Mouse (Mus musculus) liver, postnatal 0 days (tissue): ENCODE data around the gene Slx4ip. TPM values are rescaled to one million over a fixed set of nuclear protein-coding genes. Genes with fewer than 3 reads are reported as not detected.
"Not testable (repeated sequence)": the region's sequence is repeated elsewhere in the genome, so short reads cannot be mapped to it uniquely, and the experiment has no call there.

Experiments
- ATAC-seq: fragments of 200-750 bp; cut with Nextera tagmentation; 2 replicates; pipeline ENCODE4 v1.8.0; 2017; ENCODE audit warnings: mild to moderate bottlenecking, moderate library complexity
- DNase-seq: peaks from one replicate; pipeline ENCODE4 v3.0.0-alpha.2; 2016
- H3K27ac ChIP-seq: fragments of 300-500 bp; sonication (generic); 2 replicates; pipeline ENCODE4 v1.5.1; 2014; ENCODE audit warnings: antibody characterized with exemption, moderate library complexity, mild to moderate bottlenecking, low read depth
- H3K27me3 ChIP-seq: fragments of 300-500 bp; sonication (generic); 2 replicates; pipeline ENCODE4 v1.6.1; 2014; ENCODE audit warnings: low read length, control low read depth, mixed read lengths; ENCODE audit not compliant: insufficient read depth
- H3K36me3 ChIP-seq: fragments of 300-500 bp; sonication (generic); replicated peaks from 2 replicates; pipeline ENCODE4 v1.6.1; 2014; ENCODE audit warnings: mild to moderate bottlenecking, control low read depth, low read length, moderate library complexity, mixed read lengths; ENCODE audit not compliant: insufficient read depth
- H3K4me1 ChIP-seq: fragments of 300-500 bp; sonication (generic); 2 replicates; pipeline ENCODE4 v1.6.1; 2014; ENCODE audit warnings: antibody characterized with exemption, mild to moderate bottlenecking, control low read depth; ENCODE audit not compliant: insufficient read depth
- H3K4me2 ChIP-seq: fragments of 300-500 bp; sonication (generic); 2 replicates; pipeline ENCODE4 v1.6.1; 2014; ENCODE audit warnings: low read depth, mild to moderate bottlenecking, low read length, moderate library complexity, mixed read lengths
- H3K4me3 ChIP-seq: fragments of 300-500 bp; sonication (generic); 2 replicates; pipeline ENCODE4 v1.5.1; 2014; ENCODE audit warnings: low read depth, low read length
- H3K9ac ChIP-seq: fragments of 300-500 bp; sonication (generic); replicated peaks from 2 replicates; pipeline ENCODE4 v1.6.1; 2014; ENCODE audit warnings: mild to moderate bottlenecking, moderate library complexity
- H3K9me3 ChIP-seq: fragments of 300-500 bp; sonication (generic); 2 replicates; pipeline ENCODE4 v1.6.1; 2016; ENCODE audit warnings: mild to moderate bottlenecking, control low read depth, low read length, mixed read lengths
- CTCF ChIP-seq: sonication (generic); IDR thresholded peaks from 2 replicates; pipeline ENCODE4 v1.5.1; 2016; ENCODE audit warnings: antibody characterized with exemption, low read depth
- EP300 ChIP-seq: IDR thresholded peaks from 2 replicates; pipeline ENCODE4 v1.6.1; 2016; ENCODE audit warnings: antibody characterized with exemption, low read depth, mild to moderate bottlenecking
- WGBS: fragments of 180-500 bp; shearing (Covaris S2); extraction: QIAGEN DNeasy Blood & Tissue Kit; methylation state at CpG from one replicate; pipeline ENCODE4 v1.1.7; 2014; ENCODE audit not compliant: insufficient replicate concordance; 5-methylcytosine and 5-hydroxymethylcytosine counted together
- polyA plus RNA-seq: library from polyadenylated mRNA; unstranded; fragments of >200 nt; fragmentation: Nextera tagmentation; extraction: Ambion mirVana; gene quantifications from 2 replicates; pipeline ENCODE4 v1.2.1, GENCODE M21; 2015

Gene Slx4ip
- polyA plus RNA-seq = 1.1 and 1.7 TPM in 2 replicates

GRCm38 (mm10) chr2:136891068-136891950 is at the start of gene Slx4ip, which contains the start of the genes AL731706.1 and Mkks:
Gene Slx4ip, plus strand, starts transcription at chr2:136891218.
Gene AL731706.1, minus strand, starts transcription at chr2:136891389.
Gene Mkks, minus strand, starts transcription at chr2:136891389.
- Histone ChIP-seq H3K27ac (peak within 1 kb of the TSS; percentile 96), H3K4me3 (peak within 1 kb of the TSS; percentile 66), H3K4me2 (peak within 1 kb of the TSS; percentile 76), H3K36me3 (no peaks in the 10 kb centered on the region), H3K9me3 (no peaks in the 10 kb centered on the region), H3K4me1 (peaks cover 13% of the 10 kb centered on the region), H3K27me3 (no peaks in the 10 kb centered on the region), H3K9ac (peak within 1 kb of the TSS; percentile 79)
- under 1% methylated on average over 49 of the region's 49 CpGs for WGBS
- DNase-seq (peak; percentile 99), ATAC-seq (peak; percentile 93)
- 0 out of 2 replicates have a peak, but pooled peaks have one; percentile 15 for TF ChIP-seq CTCF
- no peak for TF ChIP-seq EP300

GRCm38 (mm10) chr2:136850366-136850765 is 40.7 kb upstream of the Slx4ip start:
- no peaks in the 10 kb centered on the region for H3K9me3 ChIP-seq
- no peak for TF ChIP-seq CTCF
- no peak for TF ChIP-seq EP300
- DNase-seq (no peak), ATAC-seq (no peak)
- no peak overlapping the region for H3K4me3 ChIP-seq
- WGBS = 57% methylated on average over 3 of the region's 3 CpGs
- no peaks in the 10 kb centered on the region for H3K27me3 ChIP-seq
- no peak overlapping the region for H3K4me2 ChIP-seq
- H3K36me3 ChIP-seq = no peaks in the 10 kb centered on the region
- H3K27ac ChIP-seq = no peak overlapping the region
- H3K4me1 ChIP-seq = no peaks in the 10 kb centered on the region
- no peak overlapping the region for H3K9ac ChIP-seq

GRCm38 (mm10) chr2:136854543-136855388 is 36.3 kb upstream of the Slx4ip start:
- Histone ChIP-seq H3K4me1 (no peaks in the 10 kb centered on the region), H3K4me2 (no peak overlapping the region), H3K9ac (no peak overlapping the region), H3K36me3 (no peaks in the 10 kb centered on the region), H3K27me3 (no peaks in the 10 kb centered on the region), H3K27ac (no peak overlapping the region), H3K4me3 (no peak overlapping the region), H3K9me3 (no peaks in the 10 kb centered on the region)
- ATAC-seq (no peak), DNase-seq (no peak)
- no peak for TF ChIP-seq CTCF
- TF ChIP-seq EP300 = no peak
- 50% methylated on average over 5 of the region's 5 CpGs for WGBS

- no peak within 1 kb of the TSS for H3K4me2 ChIP-seq
- no peak within 1 kb of the TSS for H3K9ac ChIP-seq
- H3K27ac ChIP-seq = no peak within 1 kb of the TSS
- TF ChIP-seq CTCF = no peak
- no peak for TF ChIP-seq EP300
- DNase-seq (no peak), ATAC-seq (no peak)
- no peak within 1 kb of the TSS for H3K4me3 ChIP-seq
- H3K27me3 ChIP-seq = no peaks in the 10 kb centered on the region
- peaks cover 27% of the 10 kb centered on the region for H3K36me3 ChIP-seq
- 82% methylated on average over 2 of the region's 2 CpGs for WGBS
- no peaks in the 10 kb centered on the region for H3K9me3 ChIP-seq
- peaks cover 6% of the 10 kb centered on the region for H3K4me1 ChIP-seq
Observed at GRCm38 (mm10) chr2:136885579-136885978, 5.4 kb upstream of the Slx4ip start, which contains the start of gene AL731706.2. Gene AL731706.2, minus strand, starts transcription at chr2:136885679.

- DNase-seq (no peak), ATAC-seq (no peak)
- peaks cover 6% of the 10 kb centered on the region for H3K4me1 ChIP-seq
- H3K9ac ChIP-seq = no peak overlapping the region
- H3K36me3 ChIP-seq = peaks cover 16% of the 10 kb centered on the region; the same call in 1 of the 2 replicates
- H3K4me2 ChIP-seq = no peak overlapping the region
- H3K9me3 ChIP-seq = no peaks in the 10 kb centered on the region
- no peak overlapping the region for H3K4me3 ChIP-seq
- no peaks in the 10 kb centered on the region for H3K27me3 ChIP-seq
- no peak overlapping the region for H3K27ac ChIP-seq
- 69% methylated on average over 4 of the region's 4 CpGs for WGBS
- TF ChIP-seq EP300 (no peak), CTCF (0 out of 2 replicates have a peak, but pooled peaks have one; percentile 19)
Observed at GRCm38 (mm10) chr2:136886846-136887245, 4.2 kb upstream of the Slx4ip start.

GRCm38 (mm10) chr2:136890716-136891067 is 326 bp upstream of the Slx4ip start:
- H3K27ac ChIP-seq = peak overlapping the region; percentile 96
- not testable (repeated sequence) for DNase-seq, H3K9me3 ChIP-seq, H3K36me3 ChIP-seq, H3K27me3 ChIP-seq
- H3K4me1 ChIP-seq = peaks cover 13% of the 10 kb centered on the region
- ATAC-seq = peak; percentile 70
- H3K4me2 ChIP-seq = peak overlapping the region; percentile 60
- peak overlapping the region; percentile 74 for H3K9ac ChIP-seq
- 3% methylated on average over 15 of the region's 15 CpGs for WGBS
- peak overlapping the region; percentile 66 for H3K4me3 ChIP-seq
